Mouse (Mus musculus): ENCODE data around the gene Bcl6. TPM values are rescaled to one million over a fixed set of nuclear protein-coding genes. Genes with fewer than 3 reads are reported as not detected.

Gene Bcl6
- total and polyA plus RNA-seq, 3 experiments, result 0.20 to 0.60 (median 0.25) TPM

- dilution Hi-C loops (cut with MboI; ENCODE audit: extremely low pct_ligation_motif_present, extremely low pct_unique_long_range_greater_than_20kb, low sequenced_read_pairs), result no loop called here
- Histone ChIP-seq H3K27me3 (replicated peaks) (no peaks in the 10 kb centered on the region), H3K9me3 (replicated peaks; ENCODE audit: low read length) (no peaks in the 10 kb centered on the region), H3K4me1 (ENCODE audit: control insufficient read depth in 1 of 2, insufficient read depth in 2 of 2) (peaks cover 0 to 3% of the 10 kb centered on the region in 2 experiments; a peak in 1 of 4 replicates), H3K27ac (ENCODE audit: insufficient read depth, low read depth) (no peak overlapping the region), H3K79me2 (replicated peaks; ENCODE audit: control insufficient read depth, extremely low read depth, insufficient read depth, poor library complexity, severe bottlenecking) (no peaks in the 10 kb centered on the region), H3K9ac (ENCODE audit: insufficient read depth, low read depth) (no peak overlapping the region), H3K4me3 (replicated peaks in 1 of 3; ENCODE audit: low read depth in 2 of 3, low read length in 2 of 3, poor library complexity in 1 of 3) (no peak overlapping the region), H3K36me3 (replicated peaks in 1 of 2; ENCODE audit: control insufficient read depth in 1 of 2, insufficient read depth in 1 of 2, low read length in 1 of 2) (no peaks in the 10 kb centered on the region), H3K4me2 (ENCODE audit: insufficient read depth, low read depth, poor library complexity, severe bottlenecking) (no peak overlapping the region)
- TF ChIP-seq MAFK (IDR thresholded peaks at IDR 0.05; ENCODE audit: insufficient replicate concordance, low read length) (no peak), TCF12 (IDR thresholded peaks at IDR 0.05; ENCODE audit: low read depth, low read length) (no peak), POLR2AphosphoS2 (IDR thresholded peaks at IDR 0.05; ENCODE audit: low read depth, low read length) (no peak), ELF1 (IDR thresholded peaks at IDR 0.05; ENCODE audit: low read depth, low read length) (no peak), PAX5 (IDR thresholded peaks at IDR 0.05; ENCODE audit: low read length) (no peak; the same call in 1 of the 2 replicates), NELFE (IDR thresholded peaks at IDR 0.05; ENCODE audit: low read depth, low read length) (no peak), UBTF (IDR thresholded peaks at IDR 0.05; ENCODE audit: low read depth, low read length) (no peak), ZKSCAN1 (IDR thresholded peaks at IDR 0.05; ENCODE audit: borderline replicate concordance, low read depth, low read length) (no peak), IRF4 (IDR thresholded peaks at IDR 0.05; ENCODE audit: low read depth, low read length) (no peak), POLR2A (IDR thresholded peaks at IDR 0.05; ENCODE audit: low read depth, low read length) (no peak)
- no peak for DNase-seq (ENCODE audit: extremely low read depth)
- in situ Hi-C loops (cut with MboI; ENCODE audit: low pct_ligation_motif_present, low pct_unique_long_range_greater_than_20kb, low sequenced_read_pairs), result no loop called here
Observed at GRCm38 (mm10) chr16:23952101-23952727, 36.4 kb downstream of the Bcl6 start.

GRCm38 (mm10) chr16:23947654-23948053 lies 41.0 kb downstream of the Bcl6 start:
- Histone ChIP-seq H3K4me1 (ENCODE audit: control insufficient read depth in 1 of 2, insufficient read depth in 2 of 2) (peaks cover 3% of the 10 kb centered on the region in 2 experiments; a peak in 2 of 4 replicates), H3K9me3 (replicated peaks; ENCODE audit: low read length) (no peaks in the 10 kb centered on the region), H3K79me2 (replicated peaks; ENCODE audit: control insufficient read depth, extremely low read depth, insufficient read depth, poor library complexity, severe bottlenecking) (no peaks in the 10 kb centered on the region), H3K9ac (ENCODE audit: insufficient read depth, low read depth) (no peak overlapping the region), H3K36me3 (replicated peaks in 1 of 2; ENCODE audit: control insufficient read depth in 1 of 2, insufficient read depth in 1 of 2, low read length in 1 of 2) (no peaks in the 10 kb centered on the region), H3K4me2 (ENCODE audit: insufficient read depth, low read depth, poor library complexity, severe bottlenecking) (no peak overlapping the region), H3K4me3 (replicated peaks in 1 of 3; ENCODE audit: low read depth in 2 of 3, low read length in 2 of 3, poor library complexity in 1 of 3) (no peak overlapping the region), H3K27me3 (replicated peaks) (no peaks in the 10 kb centered on the region), H3K27ac (ENCODE audit: insufficient read depth, low read depth) (no peak overlapping the region)
- DNase-seq (ENCODE audit: extremely low read depth), result no peak
- in situ Hi-C loops (cut with MboI; ENCODE audit: low pct_ligation_motif_present, low pct_unique_long_range_greater_than_20kb, low sequenced_read_pairs) (no loop called here), dilution Hi-C loops (cut with MboI; ENCODE audit: extremely low pct_ligation_motif_present, extremely low pct_unique_long_range_greater_than_20kb, low sequenced_read_pairs) (no loop called here)
- TF ChIP-seq KAT2A (IDR thresholded peaks at IDR 0.05; ENCODE audit: insufficient replicate concordance, low read length) (no peak), CHD1 (IDR thresholded peaks at IDR 0.05; ENCODE audit: low read depth, low read length) (no peak), USF1 (IDR thresholded peaks at IDR 0.05; ENCODE audit: low read depth, low read length) (no peak), PAX5 (IDR thresholded peaks at IDR 0.05; ENCODE audit: low read length) (no peak), ELF1 (IDR thresholded peaks at IDR 0.05; ENCODE audit: low read depth, low read length) (no peak), IRF4 (IDR thresholded peaks at IDR 0.05; ENCODE audit: low read depth, low read length) (no peak), CHD2 (IDR thresholded peaks at IDR 0.05; ENCODE audit: low read length) (no peak), ZC3H11A (IDR thresholded peaks at IDR 0.05; ENCODE audit: low read depth, low read length) (no peak), MAFK (IDR thresholded peaks at IDR 0.05; ENCODE audit: insufficient replicate concordance, low read length) (no peak), SIN3A (IDR thresholded peaks at IDR 0.05; ENCODE audit: low read length) (no peak), CTCF (conservative IDR thresholded peaks at IDR 0.05 in 1 of 2, IDR thresholded peaks at IDR 0.05 in 1 of 2; ENCODE audit: low read depth in 2 of 2, low read length in 2 of 2) (no peak), ZMIZ1 (IDR thresholded peaks at IDR 0.05; ENCODE audit: low read depth, low read length) (no peak), USF2 (conservative IDR thresholded peaks at IDR 0.05; ENCODE audit: low read depth, low read length) (no peak)
